In the genomic region with DNA sequence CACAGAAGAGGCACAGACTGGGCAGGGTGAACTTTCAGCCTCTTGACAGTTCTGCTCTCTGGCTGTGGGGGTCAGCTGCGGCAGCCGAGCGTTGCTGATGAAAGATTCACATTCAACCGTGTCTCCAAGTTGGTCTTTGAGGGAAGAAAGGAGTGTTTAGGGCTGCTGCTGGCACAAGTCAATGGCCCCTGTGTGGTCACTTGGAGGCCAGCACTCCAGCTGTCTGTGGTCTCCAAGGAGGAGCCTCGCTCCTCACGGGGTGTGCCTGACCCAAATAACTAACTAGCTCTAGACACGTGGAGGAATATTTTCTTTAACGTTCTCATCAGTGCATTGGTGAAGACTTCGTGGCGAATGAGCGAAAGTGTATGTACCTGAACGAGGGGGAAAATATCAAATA, we compare ENCODE assay signal across 17 mouse cellular contexts. TPM values are rescaled to one million over a fixed set of nuclear protein-coding genes. Genes with fewer than 3 reads are reported as not detected.
DNase-seq lines count a peak whose midpoint lies in the region; ATAC-seq lines count a peak whose summit lies in the region.
"Had no signal": no experiment of that assay in that cellular context is flagged by ENCODE, and none has a peak within 500 bp of the region (broad histone marks: within the 10 kb centered on the region; RNA-seq: fewer than 3 reads in every experiment).

No protein-coding gene starts in this region.

- peak; percentile 94 for DNase-seq in heart, adult 11 months
- no peak for DNase-seq in heart, postnatal 4 days
- no peak for DNase-seq in kidney, adult 18-20 months
- DNase-seq in right cerebral cortex, postnatal 10 days (ENCODE audit: low spot score in 2 of 2), result peak; percentile 43 to 54
- no peak for DNase-seq in right cerebral cortex, postnatal 14 days
- DNase-seq in lung, postnatal 25 days (ENCODE audit: low spot score), result no peak
- DNase-seq: adrenal gland, adult 2 months; adrenal gland, postnatal 25 days; cerebellum, adult 2 months; cerebellum, postnatal 10 days; gastrocnemius, adult 2 months; gastrocnemius, postnatal 25 days had no signal

- H3K36me3 ChIP-seq in kidney, embryonic 15.5 days, result peaks cover 37% of the 10 kb centered on the region
- H3K36me3 ChIP-seq: intestine, embryonic 15.5 days had no signal

- no peak overlapping the region for H3K27ac ChIP-seq in kidney, embryonic 15.5 days
- H3K27ac ChIP-seq: forebrain, embryonic 12.5 days; gastrocnemius, adult 2 months; heart, embryonic 10.5 days; hindbrain, embryonic 10.5 days; intestine, embryonic 15.5 days had no signal

- peaks cover 4% of the 10 kb centered on the region for H3K4me1 ChIP-seq in kidney, embryonic 15.5 days
- H3K4me1 ChIP-seq: forebrain, embryonic 12.5 days; heart, embryonic 10.5 days; hindbrain, embryonic 10.5 days had no signal

- no peak overlapping the region for H3K9ac ChIP-seq in kidney, embryonic 15.5 days
- H3K9ac ChIP-seq: forebrain, embryonic 12.5 days; intestine, embryonic 15.5 days had no signal

- no peak overlapping the region for H3K4me3 ChIP-seq in kidney, embryonic 15.5 days (replicated peaks)
- H3K4me3 ChIP-seq: forebrain, embryonic 12.5 days; gastrocnemius, adult 2 months; heart, embryonic 10.5 days; hindbrain, embryonic 10.5 days; intestine, embryonic 15.5 days had no signal

- H3K4me2 ChIP-seq in kidney, embryonic 15.5 days, result no peak overlapping the region
- H3K4me2 ChIP-seq: forebrain, embryonic 12.5 days; intestine, embryonic 15.5 days had no signal

- no peaks in the 10 kb centered on the region for H3K9me3 ChIP-seq in kidney, embryonic 15.5 days (replicated peaks)
- H3K9me3 ChIP-seq: forebrain, embryonic 12.5 days; heart, embryonic 10.5 days; hindbrain, embryonic 10.5 days; intestine, embryonic 15.5 days had no signal

- 78% methylated on average over 12 of the region's 12 CpGs for WGBS in kidney, embryonic 15.5 days

- H3K27me3 ChIP-seq in kidney, embryonic 15.5 days, result no peaks in the 10 kb centered on the region
- H3K27me3 ChIP-seq: forebrain, embryonic 12.5 days; intestine, embryonic 15.5 days had no signal

- 0 out of 2 replicates have a peak, but pooled peaks have one; percentile 29 for ATAC-seq in kidney, embryonic 15.5 days (replicated peaks; ENCODE audit: low FRiP score)
- ATAC-seq: intestine, embryonic 15.5 days had no signal

RNA-seq across cellular contexts. Expression of a gene that starts 14.6 kb away (rescaled TPM):
- total RNA-seq in heart, postnatal 4 days (2021), result 10 to 100 TPM; 51.4 to 53.6 TPM
- polyA plus RNA-seq in kidney, embryonic 15.5 days (2015; fragmentation: Nextera tagmentation; extraction: Ambion mirVana), result 30.3 and 30.4 TPM in 2 replicates

RNA-seq across cellular contexts. Expression of a gene that starts 38.0 kb away (rescaled TPM):
- total RNA-seq in heart, postnatal 4 days (2021), result 1 to 10 TPM; 9.1 to 9.3 TPM
- 12.4 and 13.8 TPM in 2 replicates for polyA plus RNA-seq in kidney, embryonic 15.5 days (2015; fragmentation: Nextera tagmentation; extraction: Ambion mirVana)

Comparison
In these comparisons a context has a peak if more than half of its experiments do, and no peak if none do; other contexts are left out.
1. DNase-seq: peak in heart, adult 11 months (single experiment) and right cerebral cortex, postnatal 10 days (2 of 2); none in heart, postnatal 4 days (single experiment), kidney, adult 18-20 months (single experiment), right cerebral cortex, postnatal 14 days (single experiment) and lung, postnatal 25 days (single experiment).